Comparison of ENCODE assay signal across 27 mouse cellular contexts in the genomic region with DNA sequence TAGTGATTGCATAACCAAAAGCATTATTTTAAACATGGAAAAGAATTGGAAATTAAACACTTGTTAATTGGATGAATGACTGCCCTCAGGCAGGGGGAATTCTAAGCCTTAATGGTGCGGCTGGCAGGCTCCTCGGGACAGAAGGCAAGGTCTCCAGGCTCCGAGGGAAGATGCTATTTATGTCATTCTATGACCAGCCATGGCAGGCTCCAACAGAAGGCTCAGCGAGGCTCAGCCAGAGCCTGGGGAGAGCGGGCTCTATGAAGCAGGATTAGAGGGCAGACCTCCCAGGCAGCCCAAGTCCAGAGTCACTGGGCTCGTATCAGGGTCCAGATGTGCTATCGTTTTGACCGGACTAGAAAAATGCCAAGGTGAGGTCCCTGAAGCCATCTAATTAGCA. TPM values are rescaled to one million over a fixed set of nuclear protein-coding genes. Genes with fewer than 3 reads are reported as not detected.
DNase-seq lines count a peak whose midpoint lies in the region; ATAC-seq and TF ChIP-seq lines count a peak whose summit lies in the region.
"Had no signal": no experiment of that assay in that cellular context is flagged by ENCODE, and none has a peak within 500 bp of the region (broad histone marks: within the 10 kb centered on the region; RNA-seq: fewer than 3 reads in every experiment).

No protein-coding gene starts in this region.

- H3K9me3 ChIP-seq in forebrain, embryonic 14.5 days (replicated peaks; ENCODE audit: control insufficient read depth, low read length) = no peaks in the 10 kb centered on the region
- no peaks in the 10 kb centered on the region for H3K9me3 ChIP-seq in forebrain, postnatal 0 days (ENCODE audit: low read length)
- no peaks in the 10 kb centered on the region for H3K9me3 ChIP-seq in midbrain, postnatal 0 days (ENCODE audit: low read length)
- H3K9me3 ChIP-seq in midbrain, embryonic 13.5 days = no peaks in the 10 kb centered on the region
- H3K9me3 ChIP-seq: hindbrain, embryonic 13.5 days; limb, embryonic 10.5 days; limb, embryonic 15.5 days; liver, embryonic 13.5 days; midbrain, embryonic 12.5 days had no signal

- 55% methylated on average over 8 of the region's 8 CpGs for WGBS in forebrain, embryonic 14.5 days
- WGBS in forebrain, postnatal 0 days = 52% methylated on average over 8 of the region's 8 CpGs
- WGBS in midbrain, postnatal 0 days = 57% methylated on average over 8 of the region's 8 CpGs
- WGBS in midbrain, embryonic 13.5 days = 66% methylated on average over 8 of the region's 8 CpGs

- H3K4me1 ChIP-seq in forebrain, embryonic 14.5 days (ENCODE audit: control insufficient read depth, insufficient read depth, low read length) = peaks cover 13% of the 10 kb centered on the region
- H3K4me1 ChIP-seq in forebrain, postnatal 0 days (ENCODE audit: insufficient read depth) = no peaks in the 10 kb centered on the region
- 0 out of 2 replicates have a peak, but pooled peaks cover under 1% of the 10 kb centered on the region for H3K4me1 ChIP-seq in midbrain, postnatal 0 days (ENCODE audit: insufficient read depth, low read length)
- H3K4me1 ChIP-seq in midbrain, embryonic 13.5 days (replicated peaks) = peaks cover 41% of the 10 kb centered on the region
- H3K4me1 ChIP-seq: limb, embryonic 15.5 days; liver, embryonic 13.5 days; megakaryocyte, embryonic 14.5 days had no signal

- TF ChIP-seq CTCF in forebrain, postnatal 0 days (IDR thresholded peaks at IDR 0.05; ENCODE audit: low read depth) = no peak
- TF ChIP-seq CTCF in midbrain, postnatal 0 days (IDR thresholded peaks at IDR 0.05) = no peak

- DNase-seq in forebrain, embryonic 14.5 days (ENCODE audit: low spot score) = peak; percentile 49
- no peak for DNase-seq in forebrain, postnatal 0 days
- DNase-seq in midbrain, postnatal 0 days (ENCODE audit: low spot score) = peak; percentile 23
- peak; percentile 93 for DNase-seq in cerebellum, adult 9-10 months
- DNase-seq in cerebellum, postnatal 36 days = peak; percentile 83 to 84
- no peak for DNase-seq in layer of hippocampus, postnatal 36 days
- DNase-seq in urinary bladder, postnatal 14 days (ENCODE audit: low spot score) = no peak
- DNase-seq: adrenal gland, adult 8-10 months; gastrocnemius, postnatal 36 days; heart, adult 18-20 months; heart, postnatal 36 days; kidney, adult 8-10 months; liver, embryonic 13.5 days; lung, adult 18-20 months; lung, postnatal 4 days had no signal

- H3K36me3 ChIP-seq in forebrain, embryonic 14.5 days (ENCODE audit: control insufficient read depth, insufficient read depth, low read length) = no peaks in the 10 kb centered on the region
- H3K36me3 ChIP-seq in forebrain, postnatal 0 days (ENCODE audit: insufficient read depth) = no peaks in the 10 kb centered on the region
- H3K36me3 ChIP-seq in midbrain, postnatal 0 days (ENCODE audit: insufficient read depth, low read length) = no peaks in the 10 kb centered on the region; the same call in 1 of the 2 replicates
- peaks cover 7% of the 10 kb centered on the region; the same call in 1 of the 2 replicates for H3K36me3 ChIP-seq in midbrain, embryonic 13.5 days
- H3K36me3 ChIP-seq: hindbrain, embryonic 13.5 days; limb, embryonic 10.5 days; limb, embryonic 15.5 days; liver, embryonic 13.5 days; midbrain, embryonic 12.5 days had no signal

- peak; percentile 13; the same call in 1 of the 2 replicates for ATAC-seq in forebrain, embryonic 14.5 days
- no peak for ATAC-seq in forebrain, postnatal 0 days
- ATAC-seq in midbrain, postnatal 0 days (ENCODE audit: low FRiP score) = no peak
- ATAC-seq in midbrain, embryonic 13.5 days = no peak
- ATAC-seq: intestine, embryonic 16.5 days; lung, postnatal 0 days had no signal

- no peak overlapping the region; the same call in 1 of the 2 replicates for H3K27ac ChIP-seq in forebrain, embryonic 14.5 days (ENCODE audit: low read depth, low read length)
- no peak overlapping the region for H3K27ac ChIP-seq in forebrain, postnatal 0 days (ENCODE audit: low read depth, low read length)
- no peak overlapping the region for H3K27ac ChIP-seq in midbrain, postnatal 0 days (ENCODE audit: low read depth, low read length)
- no peak overlapping the region for H3K27ac ChIP-seq in midbrain, embryonic 13.5 days
- H3K27ac ChIP-seq: hindbrain, embryonic 13.5 days; kidney, postnatal 0 days; limb, embryonic 10.5 days; limb, embryonic 15.5 days; liver, embryonic 13.5 days; midbrain, embryonic 12.5 days had no signal

- H3K27me3 ChIP-seq in forebrain, embryonic 14.5 days (replicated peaks; ENCODE audit: control insufficient read depth, insufficient read depth, low read length) = no peaks in the 10 kb centered on the region
- H3K27me3 ChIP-seq in forebrain, postnatal 0 days (ENCODE audit: insufficient read depth, low read length) = no peaks in the 10 kb centered on the region
- no peaks in the 10 kb centered on the region for H3K27me3 ChIP-seq in midbrain, postnatal 0 days (ENCODE audit: insufficient read depth, low read length)
- no peaks in the 10 kb centered on the region; the same call in 1 of the 2 replicates for H3K27me3 ChIP-seq in midbrain, embryonic 13.5 days
- H3K27me3 ChIP-seq: CH12.LX; hindbrain, embryonic 13.5 days; limb, embryonic 15.5 days; liver, embryonic 13.5 days; megakaryocyte, embryonic 14.5 days; midbrain, embryonic 12.5 days had no signal

- H3K4me2 ChIP-seq in forebrain, embryonic 14.5 days (ENCODE audit: low read length) = no peak overlapping the region
- H3K4me2 ChIP-seq in forebrain, postnatal 0 days (ENCODE audit: low read depth) = no peak overlapping the region
- H3K4me2 ChIP-seq in midbrain, postnatal 0 days (ENCODE audit: low read depth, low read length, poor library complexity, severe bottlenecking) = no peak overlapping the region
- H3K4me2 ChIP-seq in midbrain, embryonic 13.5 days (replicated peaks) = no peak overlapping the region
- H3K4me2 ChIP-seq: heart, embryonic 11.5 days; hindbrain, embryonic 13.5 days; limb, embryonic 15.5 days; liver, embryonic 13.5 days; midbrain, embryonic 12.5 days had no signal

- no peak overlapping the region for H3K9ac ChIP-seq in forebrain, embryonic 14.5 days (ENCODE audit: low read length)
- H3K9ac ChIP-seq in forebrain, postnatal 0 days = no peak overlapping the region; the same call in 1 of the 2 replicates
- H3K9ac ChIP-seq in midbrain, postnatal 0 days (replicated peaks; ENCODE audit: low read length, poor library complexity, severe bottlenecking) = no peak overlapping the region
- H3K9ac ChIP-seq in midbrain, embryonic 13.5 days (replicated peaks) = no peak overlapping the region
- H3K9ac ChIP-seq: hindbrain, embryonic 13.5 days; limb, embryonic 15.5 days; liver, embryonic 13.5 days; midbrain, embryonic 12.5 days had no signal

- H3K4me3 ChIP-seq in forebrain, embryonic 14.5 days (ENCODE audit: low read depth, low read length) = no peak overlapping the region
- H3K4me3 ChIP-seq in forebrain, postnatal 0 days (ENCODE audit: low read depth, low read length) = no peak overlapping the region
- H3K4me3 ChIP-seq in midbrain, postnatal 0 days (ENCODE audit: low read depth, low read length) = no peak overlapping the region
- H3K4me3 ChIP-seq in midbrain, embryonic 13.5 days (replicated peaks) = no peak overlapping the region
- H3K4me3 ChIP-seq: hindbrain, embryonic 13.5 days; limb, embryonic 10.5 days; limb, embryonic 15.5 days; liver, embryonic 13.5 days; megakaryocyte, embryonic 14.5 days; midbrain, embryonic 12.5 days had no signal

RNA-seq across cellular contexts. Expression of gene Ephb1, which starts 55.8 kb away (rescaled TPM):
- polyA plus RNA-seq in forebrain, embryonic 14.5 days (2014; fragmentation: Nextera tagmentation; extraction: Ambion mirVana) = 27.8 and 32.5 TPM in 2 replicates
- 37.7 and 48.6 TPM in 2 replicates for total RNA-seq in forebrain, postnatal 0 days (2014; rRNA removed)
- polyA plus RNA-seq in forebrain, postnatal 0 days (2015; fragmentation: Nextera tagmentation; extraction: Ambion mirVana) = 26.8 and 34.9 TPM in 2 replicates
- 85.9 and 99.8 TPM in 2 replicates for total RNA-seq in midbrain, postnatal 0 days (2014; rRNA removed)
- 67.7 and 69.4 TPM in 2 replicates for polyA plus RNA-seq in midbrain, postnatal 0 days (2015; fragmentation: Nextera tagmentation; extraction: Ambion mirVana)
- polyA plus RNA-seq in midbrain, embryonic 13.5 days (2015; fragmentation: Nextera tagmentation; extraction: Ambion mirVana) = 62.9 and 66.2 TPM in 2 replicates
- total RNA-seq in layer of hippocampus, postnatal 36 days (2021) = 10 to 100 TPM; 25.8 to 26.6 TPM
- total RNA-seq: CH12.LX; monocyte, adult 5-6 weeks had no signal

Comparison
In these comparisons a context has a peak if more than half of its experiments do, and no peak if none do; other contexts are left out.
1. DNase-seq: peak in forebrain, embryonic 14.5 days (single experiment), midbrain, postnatal 0 days (single experiment), cerebellum, adult 9-10 months (single experiment) and cerebellum, postnatal 36 days (2 of 2); none in forebrain, postnatal 0 days (single experiment), layer of hippocampus, postnatal 36 days (0 of 2) and urinary bladder, postnatal 14 days (single experiment).